Mouse (Mus musculus) CH12.LX (cell line): ENCODE measurements at regions not wholly inside any gene's neighbourhood (a gene's known extent, or its start where the extent isn't known, plus 50 kb on each side); places are given as distances from the start of the nearest gene placed in this dataset.
A peak's percentile ranks its signal among the peaks of the same experiment; 100 is the strongest.

Source experiments
- BHLHE40 ChIP-seq: IDR thresholded peaks from 2 replicates; pipeline ENCODE4 v1.6.1; 2011; ENCODE audit warnings: mild to moderate bottlenecking, low read depth, low read length, improper control_type of control experiment
- CTCF ChIP-seq, 2 experiments: IDR thresholded peaks in 1 of 2; conservative IDR thresholded peaks in 1 of 2; 2 replicates each; pipeline ENCODE4 v1.5.1; 2011 to 2012; ENCODE audit warnings: low read depth in 2 of 2, low read length in 2 of 2, improper control_type of control experiment in 1 of 2, inconsistent platforms in 1 of 2, mild to moderate bottlenecking in 1 of 2, moderate library complexity in 1 of 2
- ELF1 ChIP-seq: IDR thresholded peaks from 2 replicates; pipeline ENCODE4 v1.6.1; 2014; ENCODE audit warnings: low read depth, mild to moderate bottlenecking, inconsistent platforms, low read length, improper control_type of control experiment
- EP300 ChIP-seq: IDR thresholded peaks from 2 replicates; pipeline ENCODE4 v1.6.1; 2011; ENCODE audit warnings: low read length, improper control_type of control experiment
- IRF4 ChIP-seq: IDR thresholded peaks from 2 replicates; pipeline ENCODE4 v1.6.1; 2014; ENCODE audit warnings: low read depth, mild to moderate bottlenecking, inconsistent platforms, low read length, improper control_type of control experiment
- KAT2A ChIP-seq: IDR thresholded peaks from 2 replicates; pipeline ENCODE4 v1.6.1; 2012; ENCODE audit warnings: low read length, improper control_type of control experiment, inconsistent platforms; ENCODE audit not compliant: insufficient replicate concordance
- MAZ ChIP-seq: IDR thresholded peaks from 2 replicates; pipeline ENCODE4 v1.6.1; 2012; ENCODE audit warnings: low read depth, mild to moderate bottlenecking, inconsistent platforms, low read length, improper control_type of control experiment, moderate library complexity
- POLR2A ChIP-seq: IDR thresholded peaks from 2 replicates; pipeline ENCODE4 v1.6.1; 2011; ENCODE audit warnings: low read depth, mild to moderate bottlenecking, improper control_type of control experiment, low read length
- RAD21 ChIP-seq: IDR thresholded peaks from 2 replicates; pipeline ENCODE4 v1.6.1; 2011; ENCODE audit warnings: low read depth, mild to moderate bottlenecking, low read length, improper control_type of control experiment, moderate library complexity
- SIN3A ChIP-seq: IDR thresholded peaks from 2 replicates; pipeline ENCODE4 v1.6.1; 2012; ENCODE audit warnings: low read length, improper control_type of control experiment, inconsistent platforms
- TCF12 ChIP-seq: IDR thresholded peaks from 2 replicates; pipeline ENCODE4 v1.6.1; 2014; ENCODE audit warnings: low read depth, mild to moderate bottlenecking, inconsistent platforms, low read length, improper control_type of control experiment
- ZKSCAN1 ChIP-seq: IDR thresholded peaks from 2 replicates; pipeline ENCODE4 v1.6.1; 2012; ENCODE audit warnings: low read depth, inconsistent platforms, low read length, improper control_type of control experiment, borderline replicate concordance
- ZMIZ1 ChIP-seq: IDR thresholded peaks from 2 replicates; pipeline ENCODE4 v1.6.1; 2012; ENCODE audit warnings: low read depth, mild to moderate bottlenecking, inconsistent platforms, low read length, improper control_type of control experiment
- ZNF384 ChIP-seq: IDR thresholded peaks from 2 replicates; pipeline ENCODE4 v1.6.1; 2012; ENCODE audit warnings: low read depth, low read length, improper control_type of control experiment, inconsistent platforms

DNA sequence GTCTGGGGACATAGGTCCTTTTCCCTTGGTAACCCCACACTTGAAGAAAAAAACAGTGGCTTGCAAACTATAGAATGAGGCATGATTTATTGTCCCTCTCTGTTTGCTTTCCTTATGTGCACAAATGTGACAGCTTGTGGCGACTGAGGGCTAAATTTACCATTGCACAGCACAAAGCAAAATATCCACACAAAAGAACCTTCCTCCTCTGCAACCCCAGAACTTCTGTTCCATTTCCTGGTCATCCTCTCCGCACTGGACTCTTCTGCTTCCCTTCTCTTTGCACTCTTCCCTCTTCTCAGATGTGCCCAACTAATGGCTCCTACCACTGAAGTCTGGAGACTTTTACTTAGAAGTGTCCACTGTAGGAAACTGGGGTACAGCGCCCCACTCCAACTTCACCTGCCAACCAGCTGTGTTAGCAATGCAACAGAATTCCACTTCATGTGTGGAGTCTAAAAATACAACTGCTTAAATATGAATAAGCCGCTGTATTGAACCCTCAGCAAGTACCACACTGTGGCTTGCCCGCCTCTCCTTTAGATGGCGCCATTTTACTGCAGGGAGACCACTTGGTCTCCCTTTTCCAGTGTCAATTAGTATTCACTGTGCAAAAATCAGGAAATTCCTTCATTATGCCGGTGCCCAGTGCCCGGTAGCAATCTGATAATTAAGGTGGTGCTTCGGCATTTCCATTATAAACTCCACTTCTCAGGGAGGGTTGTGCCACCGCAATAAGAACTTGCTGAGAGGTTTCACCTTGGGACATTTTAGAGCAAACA is 199.6 kb downstream of the Foxa2 start:
- TF ChIP-seq TCF12 (no peak), EP300 (no peak), ZNF384 (no peak), BHLHE40 (no peak), CTCF (conservative IDR thresholded peaks at IDR 0.05 in 1 of 2, IDR thresholded peaks at IDR 0.05 in 1 of 2; ENCODE audit: low read depth in 2 of 2, low read length in 2 of 2) (peak; percentile 6 to 49; a peak in 2 of 4 replicates), POLR2A (no peak), MAZ (no peak), ELF1 (no peak), RAD21 (peak; percentile 36), ZMIZ1 (no peak), SIN3A (no peak), IRF4 (no peak), KAT2A (no peak), ZKSCAN1 (no peak)
